Mouse (Mus musculus) Patski (cell line): ENCODE measurements around the gene Slc25a21. TPM values are rescaled to one million over a fixed set of nuclear protein-coding genes. Genes with fewer than 3 reads are reported as not detected.

Experiments
- ATAC-seq: fragments of 100-300 bp; one replicate; pipeline ENCODE4 v1.8.0; 2021
- CTCF ChIA-PET: fragments of 350-600 bp; sonication (Branson Sonifier 250); formaldehyde crosslinking; loops from one replicate; lab custom pipeline; 2022; ENCODE audit warnings: inconsistent platforms; lab: Charles Lee
- POLR2A ChIA-PET: fragments of 350-600 bp; sonication (Branson Sonifier 250); formaldehyde crosslinking; loops from one replicate; lab custom pipeline; 2022; ENCODE audit warnings: antibody characterized with exemption, inconsistent platforms; lab: Charles Lee
- DNase-seq: peaks from one replicate; pipeline ENCODE4 v3.0.0-alpha.2; 2011; ENCODE audit warnings: low read depth, low spot score
- H3K27me3 ChIP-seq: fragments of 371-371 bp; one replicate; pipeline ENCODE4 v1.5.1; 2021
- CTCF ChIP-seq: fragments of 100-300 bp; IDR thresholded peaks from one replicate; pipeline ENCODE4 v1.5.1; 2021
- in situ Hi-C: fragments of 300-500 bp; cut with MboI; formaldehyde crosslinking; loops from 3 replicates; pipeline ENCODE4 v1.11.1; 2018; ENCODE audit warnings: low pct_unique_long_range_greater_than_20kb, mixed read lengths
- polyA plus RNA-seq: library from polyadenylated mRNA; unstranded; gene quantifications from one replicate; pipeline ENCODE4 v1.2.3, GENCODE M21; 2021

Slc25a21 gene
- polyA plus RNA-seq, 1 experiment from 2014 or later = 1.1 TPM

- no peak for ATAC-seq
- POLR2A ChIA-PET = no interaction called here
- CTCF ChIA-PET = no interaction called here
- in situ Hi-C loops = no loop called here
- no peak for DNase-seq
- peaks cover 15% of the 10 kb centered on the region for H3K27me3 ChIP-seq
- TF ChIP-seq CTCF = no peak
Measured at GRCm38 (mm10) chr12:57068607-57069006, 128.7 kb downstream of the Slc25a21 start.

DNA sequence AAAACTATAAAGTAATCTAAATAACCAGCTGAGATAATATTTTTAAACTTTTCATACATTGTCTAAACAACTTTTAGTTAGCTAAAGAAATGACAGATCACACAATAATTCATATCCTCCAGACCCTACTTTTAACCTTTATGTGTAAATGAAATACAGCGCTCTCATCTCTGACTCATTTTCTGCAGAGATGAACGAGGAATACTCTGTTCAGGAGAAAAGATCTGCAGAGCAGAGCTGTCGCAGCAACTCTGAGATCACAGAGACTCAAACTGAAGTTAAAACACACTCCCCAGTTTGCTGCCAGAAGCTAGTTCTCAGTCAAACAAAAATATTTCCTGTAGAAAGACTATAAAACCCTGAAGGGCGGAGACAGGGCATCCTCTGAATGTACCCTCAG lies 177.5 kb downstream of the Slc25a21 start:
- ATAC-seq (no peak), DNase-seq (no peak)
- POLR2A ChIA-PET = no interaction called here
- CTCF ChIA-PET = no interaction called here
- TF ChIP-seq CTCF = no peak
- in situ Hi-C loops = no loop called here
- H3K27me3 ChIP-seq = peaks cover 13% of the 10 kb centered on the region

DNA sequence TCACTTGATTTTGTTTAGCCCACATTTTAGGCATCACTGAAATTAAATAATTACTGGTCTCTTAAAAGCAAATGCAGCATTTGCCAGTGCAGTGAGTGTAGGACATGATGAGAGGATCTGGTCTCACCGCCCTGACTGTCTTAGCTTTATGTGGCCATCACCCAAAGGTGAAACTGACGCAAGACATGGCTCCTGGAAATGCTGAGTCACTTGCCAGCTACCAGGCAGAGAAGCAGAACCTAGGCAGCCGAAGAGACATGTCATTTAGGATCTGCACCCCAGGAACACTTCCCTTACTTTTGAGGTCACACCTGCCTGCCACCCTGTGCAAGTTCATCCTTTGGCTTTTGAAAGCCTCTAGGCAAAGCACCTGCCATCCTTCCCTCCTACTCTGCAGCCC lies 180.4 kb downstream of the Slc25a21 start:
- DNase-seq (no peak), ATAC-seq (no peak)
- CTCF ChIA-PET = interaction anchor here (1.5 kb wide), 1 partner anchor 47 kb away, joined by 3 read pairs; no protein-coding TSS in a partner anchor
- POLR2A ChIA-PET = interaction anchor here (0.6 kb wide), 1 partner anchor 16 kb away, joined by 3 read pairs; no protein-coding TSS in a partner anchor
- H3K27me3 ChIP-seq = peaks cover 13% of the 10 kb centered on the region
- TF ChIP-seq CTCF = no peak
- in situ Hi-C loops = no loop called here

- DNase-seq (no peak), ATAC-seq (no peak)
- ChIA-PET POLR2A (interaction anchor here (0.6 kb wide), 1 partner anchor 16 kb away, joined by 3 read pairs; no protein-coding TSS in a partner anchor), CTCF (no interaction called here)
- in situ Hi-C loops = no loop called here
- TF ChIP-seq CTCF = no peak
- H3K27me3 ChIP-seq = peaks cover 13% of the 10 kb centered on the region
Measured at GRCm38 (mm10) chr12:57016324-57016723, 180.9 kb downstream of the Slc25a21 start.

DNA sequence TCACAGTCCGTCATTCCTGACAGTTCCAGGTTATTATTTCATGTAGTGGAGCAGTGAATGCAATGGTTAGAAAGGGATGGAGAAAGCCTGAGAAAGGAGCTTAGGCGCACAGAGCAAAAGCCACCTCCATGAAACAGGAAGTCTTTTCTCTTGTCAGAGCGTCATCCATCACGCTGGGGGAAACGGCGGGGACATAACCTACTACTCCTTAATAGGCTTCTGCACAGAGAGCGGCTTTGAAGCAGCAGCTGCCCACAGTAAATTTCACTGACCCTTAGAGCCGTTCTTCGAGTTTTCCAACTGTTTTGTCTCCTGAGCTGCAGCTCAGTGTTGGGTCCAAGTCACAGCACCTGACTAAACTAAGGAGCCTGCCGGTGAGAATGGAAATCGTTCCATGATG lies 188.3 kb downstream of the Slc25a21 start:
- ATAC-seq = no peak
- POLR2A ChIA-PET = no interaction called here
- CTCF ChIA-PET = no interaction called here
- in situ Hi-C loops = no loop called here
- DNase-seq = no peak
- no peak for TF ChIP-seq CTCF
- peaks cover 6% of the 10 kb centered on the region for H3K27me3 ChIP-seq

DNA sequence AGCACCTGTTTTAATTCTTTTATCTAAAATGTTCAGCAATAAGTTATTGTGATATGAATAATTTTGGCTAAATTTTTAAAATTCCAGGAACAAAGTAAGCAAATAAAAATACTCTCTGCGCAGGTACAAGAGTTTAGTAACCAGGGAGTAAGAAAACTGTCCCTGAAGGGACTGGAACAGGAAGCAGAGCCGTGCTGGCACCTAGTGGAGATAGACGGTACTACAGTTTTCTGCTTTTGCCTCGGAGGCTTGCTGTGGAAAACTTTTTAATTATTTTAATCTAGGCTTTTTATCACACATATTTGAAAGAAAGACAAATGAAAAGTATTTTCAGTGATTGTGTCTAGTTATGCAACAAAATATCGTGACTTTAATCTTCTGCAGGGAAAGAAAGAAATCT lies 211.2 kb downstream of the Slc25a21 start:
- DNase-seq = peak; percentile 3
- peak; percentile 89 for TF ChIP-seq CTCF
- CTCF ChIA-PET = interaction anchor here (1.7 kb wide), 2 partner anchors 290 to 305 kb away, joined by 5 to 9 read pairs; no protein-coding TSS in a partner anchor
- POLR2A ChIA-PET = no interaction called here
- H3K27me3 ChIP-seq = peaks cover 20% of the 10 kb centered on the region
- in situ Hi-C loops = loop anchor here (5.0 kb wide), 2 partner anchors 201 to 304 kb away; no protein-coding TSS in a partner anchor
- ATAC-seq = no peak

GRCm38 (mm10) chr12:56982066-56982626 lies 215.1 kb downstream of the Slc25a21 start:
- in situ Hi-C loops = loop anchor here (5.0 kb wide), 1 partner anchor 80 kb away; no protein-coding TSS in a partner anchor
- ATAC-seq = no peak

DNA sequence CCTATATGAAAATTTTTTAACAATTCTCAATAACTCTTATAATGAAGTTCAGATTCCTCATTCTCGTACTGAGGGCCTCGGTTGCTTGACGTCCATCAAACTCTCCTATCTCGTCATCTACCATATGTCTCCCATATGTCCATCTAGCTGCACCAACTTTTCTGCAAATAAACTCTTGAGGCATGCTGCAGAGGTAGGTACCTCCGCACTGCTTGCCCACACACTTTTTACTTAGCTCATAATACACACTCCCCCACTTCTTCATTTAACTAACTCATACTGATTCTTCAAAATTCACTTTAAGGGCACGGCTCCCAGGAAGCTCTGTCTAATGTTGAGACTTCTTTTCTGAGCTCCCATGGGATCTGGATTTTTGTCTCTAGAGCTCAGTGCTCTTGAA lies 222.0 kb downstream of the Slc25a21 start:
- DNase-seq (no peak), ATAC-seq (no peak)
- in situ Hi-C loops = no loop called here
- TF ChIP-seq CTCF = no peak
- ChIA-PET POLR2A (no interaction called here), CTCF (interaction anchor here (0.7 kb wide), 1 partner anchor 292 kb away, joined by 3 read pairs; no protein-coding TSS in a partner anchor)
- H3K27me3 ChIP-seq = peaks cover 6% of the 10 kb centered on the region

More at GRCm38 (mm10) chr12:56982066-56982626, 215.1 kb downstream of the Slc25a21 start:
- DNase-seq = no peak
- peaks cover 22% of the 10 kb centered on the region for H3K27me3 ChIP-seq
- TF ChIP-seq CTCF = no peak
- POLR2A ChIA-PET = no interaction called here
- CTCF ChIA-PET = no interaction called here

GRCm38 (mm10) chr12:56963236-56963635 lies 234.0 kb downstream of the Slc25a21 start:
- peaks cover 9% of the 10 kb centered on the region for H3K27me3 ChIP-seq
- no peak for TF ChIP-seq CTCF
- ATAC-seq (no peak), DNase-seq (no peak)
- ChIA-PET CTCF (interaction anchor here (0.9 to 1.5 kb wide), 2 partner anchors 10 to 22 kb away, joined by 3 read pairs; no protein-coding TSS in a partner anchor), POLR2A (interaction anchor here (0.5 kb wide), 1 partner anchor 239 kb away, joined by 3 read pairs; no protein-coding TSS in a partner anchor)
- in situ Hi-C loops = no loop called here

- H3K27me3 ChIP-seq = peaks cover 9% of the 10 kb centered on the region
- in situ Hi-C loops = no loop called here
- DNase-seq = no peak
- no peak for ATAC-seq
- POLR2A ChIA-PET = no interaction called here
- CTCF ChIA-PET = no interaction called here
- TF ChIP-seq CTCF = no peak
Measured at GRCm38 (mm10) chr12:56959230-56960051, 237.8 kb downstream of the Slc25a21 start.

DNA sequence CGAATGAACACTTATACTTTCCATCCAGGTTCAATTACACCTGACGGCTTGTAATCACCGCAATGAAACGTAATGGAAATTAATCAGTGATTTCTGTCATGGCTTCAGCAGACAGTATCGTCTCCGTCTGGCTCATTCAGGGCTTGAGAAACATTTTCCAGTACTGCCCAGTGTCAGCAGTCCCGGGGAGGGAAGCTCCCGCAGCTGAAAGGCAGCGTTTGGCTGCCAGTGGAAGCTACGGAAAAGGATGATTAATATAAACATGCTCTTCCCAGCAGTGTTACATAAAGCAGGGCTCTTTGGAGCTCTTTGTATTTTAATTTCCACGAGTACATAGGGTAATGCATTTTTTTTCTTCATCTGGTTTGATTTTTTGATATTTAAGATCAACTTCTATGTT lies 239.0 kb downstream of the Slc25a21 start:
- CTCF ChIA-PET = no interaction called here
- POLR2A ChIA-PET = no interaction called here
- H3K27me3 ChIP-seq = peaks cover 9% of the 10 kb centered on the region
- DNase-seq (no peak), ATAC-seq (no peak)
- TF ChIP-seq CTCF = no peak
- in situ Hi-C loops = no loop called here
